Mouse (Mus musculus): Measurements from ENCODE around the gene Mmd2.

Gene Mmd2

DNA sequence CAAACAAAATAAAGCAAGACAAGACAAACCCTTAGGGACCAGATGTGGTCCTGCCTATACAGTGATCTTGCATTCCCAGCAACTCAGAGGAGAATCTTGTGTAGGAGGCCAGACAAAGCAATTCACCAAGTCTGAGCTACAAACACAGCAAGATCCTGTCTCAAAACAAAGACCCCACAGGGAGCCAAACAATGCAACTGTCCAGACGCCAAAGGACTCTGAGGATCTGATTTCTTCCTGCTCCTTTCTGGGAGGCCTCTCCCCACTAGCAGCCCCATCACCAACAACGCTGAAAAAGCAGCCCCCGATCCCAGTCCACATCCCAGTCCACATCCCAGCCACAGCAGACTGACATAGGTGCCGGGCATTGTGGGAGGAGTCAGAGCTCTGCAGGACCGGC, 62.3 kb downstream of the Mmd2 start:
- DNase-seq (ENCODE audit: low spot score in 2 of 2), result no peak

DNA sequence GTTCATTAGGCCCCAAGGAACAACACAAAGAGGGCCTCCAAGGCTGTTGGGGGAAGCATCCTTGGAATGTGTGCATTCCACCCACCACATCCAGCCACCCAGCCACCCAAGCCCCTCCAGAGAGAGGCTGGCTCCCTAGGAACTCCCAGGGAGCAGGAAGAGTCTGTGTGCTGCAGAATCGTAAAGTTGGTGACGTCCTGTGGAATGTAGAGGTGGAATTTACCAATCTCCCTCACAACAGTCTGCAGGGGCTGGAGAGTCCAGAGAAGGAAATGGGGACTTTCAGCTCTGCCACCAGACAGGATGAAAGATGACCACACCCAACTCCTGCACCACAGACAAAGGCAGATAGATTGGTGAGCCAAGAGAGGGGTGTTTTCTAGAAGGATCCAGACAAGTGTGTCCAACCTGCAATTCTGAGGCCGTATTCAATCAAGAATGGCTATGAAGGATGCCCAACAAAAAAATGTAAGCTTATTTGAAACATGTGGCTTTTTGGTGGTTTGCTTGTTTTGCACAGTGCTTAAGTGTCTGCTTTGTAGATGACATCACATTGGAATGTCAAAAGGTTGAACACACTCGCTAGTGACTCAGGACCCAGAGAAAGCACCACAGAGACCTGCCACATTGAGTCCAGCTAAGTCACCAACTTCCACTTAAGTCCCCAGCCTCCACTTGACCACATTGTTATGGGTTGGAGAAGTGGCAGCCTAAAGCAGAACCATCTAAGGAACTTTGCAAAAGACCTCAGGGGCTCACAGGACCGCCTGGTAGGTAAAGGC, 63.4 kb downstream of the Mmd2 start:
- no peak for DNase-seq (ENCODE audit: low spot score in 2 of 2)

DNA sequence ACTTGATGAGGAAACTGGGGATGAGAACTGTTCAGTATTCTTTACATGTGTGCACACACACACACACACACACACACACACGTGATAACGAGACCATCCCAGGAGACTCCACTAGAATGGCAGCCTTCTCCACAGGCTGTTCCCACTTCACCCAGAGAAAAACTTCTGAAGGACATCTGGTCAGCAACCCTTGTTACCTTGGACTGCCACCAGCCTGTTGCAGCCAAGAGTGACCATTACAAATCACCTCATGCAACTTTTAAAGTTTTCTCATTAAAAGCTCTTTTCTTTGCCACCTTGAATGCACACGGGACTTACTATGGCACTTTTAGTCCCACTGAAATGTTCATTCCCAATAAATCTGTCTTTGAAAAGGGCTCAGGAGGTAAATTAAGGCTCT, 71.3 kb downstream of the Mmd2 start:
- no peak for DNase-seq (ENCODE audit: low spot score in 2 of 2)

DNA sequence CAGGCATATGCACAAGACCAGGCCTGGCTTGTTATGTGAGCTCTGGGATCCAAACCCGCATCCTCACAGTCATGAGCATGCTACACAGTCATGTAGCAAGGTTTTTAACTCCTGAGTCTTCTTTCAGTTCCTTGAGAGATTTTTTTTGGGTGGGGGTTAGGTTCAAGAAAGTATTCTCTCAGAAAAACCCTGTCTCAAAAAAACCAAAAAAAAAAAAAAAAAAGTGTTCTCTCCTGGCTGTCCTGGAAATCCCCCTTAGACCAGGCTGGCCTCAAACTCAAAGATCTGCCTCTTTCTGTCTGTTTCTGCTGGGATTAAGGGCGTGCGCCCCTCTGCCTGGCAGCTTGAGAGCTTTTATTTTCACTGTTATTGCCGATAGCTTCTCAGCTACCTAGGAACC, 73.2 kb downstream of the Mmd2 start:
- no peak for DNase-seq (ENCODE audit: low spot score in 2 of 2)

DNA sequence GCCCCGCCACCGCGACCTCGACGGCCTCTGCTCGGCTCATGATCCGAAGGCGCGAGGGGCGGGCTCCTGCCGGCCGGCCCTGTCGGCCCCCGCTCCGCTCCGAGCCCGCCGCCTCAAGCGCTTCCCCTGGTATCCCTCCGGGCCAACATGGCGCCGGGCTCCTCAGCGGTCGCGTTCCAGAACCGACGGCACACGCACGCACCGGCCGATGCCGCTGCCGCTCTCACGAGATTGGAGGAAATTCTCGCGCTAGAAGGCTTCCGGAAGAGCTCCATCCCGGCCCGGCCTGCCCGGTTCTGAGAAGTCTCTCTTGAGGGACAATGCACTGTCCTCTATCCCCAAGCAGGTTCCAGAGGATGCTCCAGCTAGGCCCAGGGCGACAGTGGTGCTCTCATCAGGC, 78.7 kb downstream of the Mmd2 start, which contains the start of gene Papolb:
Papolb (minus strand) TSS at position 162 of the 400 bp plus-strand sequence.
- DNase-seq (ENCODE audit: low spot score in 2 of 2), result no peak

DNA sequence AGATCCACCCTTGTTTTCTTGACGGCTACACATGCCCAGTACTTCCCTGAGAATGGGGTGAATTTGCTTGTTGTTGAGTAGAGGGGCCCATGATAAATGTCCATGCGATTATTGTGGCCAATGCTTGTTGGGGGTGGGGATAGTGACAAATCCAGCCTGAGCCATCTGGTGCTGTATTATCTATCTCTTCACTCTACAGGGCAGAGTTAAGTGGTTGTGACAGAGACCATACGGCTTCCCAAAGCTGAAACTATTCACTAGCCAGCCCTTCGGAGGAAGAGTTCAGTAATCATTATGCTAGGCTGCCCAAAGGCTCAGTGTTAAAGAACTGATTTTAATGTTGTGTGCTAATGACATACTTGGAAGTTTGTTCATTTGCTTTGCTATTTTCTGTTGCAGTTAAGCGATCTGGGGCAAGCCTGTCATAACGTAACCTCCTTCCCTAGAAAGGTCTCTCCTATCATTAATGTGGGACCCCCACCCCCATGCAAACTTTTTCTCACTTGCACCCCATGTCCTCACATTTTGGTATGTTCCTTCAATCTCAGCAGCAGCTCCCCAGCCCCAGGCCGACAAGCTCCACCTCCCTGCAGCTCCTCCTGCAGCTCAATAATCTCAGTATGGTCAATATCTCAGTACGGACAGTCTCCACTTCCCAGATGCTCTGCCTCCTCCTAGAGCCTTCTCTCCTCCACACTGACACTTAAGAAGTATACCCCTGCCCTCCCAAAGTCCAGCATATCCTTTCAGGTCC, 83.7 kb downstream of the Mmd2 start:
- DNase-seq (ENCODE audit: low spot score in 2 of 2), result no peak

DNA sequence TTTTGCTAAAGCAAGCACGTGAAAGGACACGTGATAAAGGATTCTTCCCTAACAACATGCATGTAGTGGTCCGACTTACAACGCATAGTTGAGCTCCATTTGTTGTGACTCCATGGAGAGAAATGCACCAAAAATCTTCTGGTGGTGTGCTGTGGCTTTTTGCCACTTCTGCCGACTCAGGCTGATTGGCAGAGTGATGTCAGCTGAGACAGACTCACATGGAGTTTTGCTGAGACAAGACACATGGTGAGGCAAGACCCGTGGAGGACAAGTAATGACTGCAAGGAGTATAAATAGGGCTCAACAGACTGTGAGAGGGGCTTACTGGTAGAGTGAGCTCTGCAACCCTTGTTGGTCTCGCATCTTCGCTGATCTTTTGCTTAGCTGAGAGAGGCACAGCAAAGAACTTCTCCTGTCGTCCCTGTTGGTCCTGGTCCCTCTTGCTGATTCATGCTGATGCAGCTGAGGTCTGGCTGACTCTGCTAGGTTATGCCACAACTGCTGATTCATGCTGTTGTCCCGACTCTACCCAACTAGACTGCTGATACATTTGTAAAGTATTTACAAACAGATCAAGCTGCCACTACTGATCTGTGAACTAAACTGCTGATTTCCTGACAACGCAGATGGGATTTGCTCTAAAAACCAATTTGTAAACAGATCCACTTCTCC, 87.3 kb downstream of the Mmd2 start:
- DNase-seq (ENCODE audit: low spot score in 2 of 2), result no peak

DNA sequence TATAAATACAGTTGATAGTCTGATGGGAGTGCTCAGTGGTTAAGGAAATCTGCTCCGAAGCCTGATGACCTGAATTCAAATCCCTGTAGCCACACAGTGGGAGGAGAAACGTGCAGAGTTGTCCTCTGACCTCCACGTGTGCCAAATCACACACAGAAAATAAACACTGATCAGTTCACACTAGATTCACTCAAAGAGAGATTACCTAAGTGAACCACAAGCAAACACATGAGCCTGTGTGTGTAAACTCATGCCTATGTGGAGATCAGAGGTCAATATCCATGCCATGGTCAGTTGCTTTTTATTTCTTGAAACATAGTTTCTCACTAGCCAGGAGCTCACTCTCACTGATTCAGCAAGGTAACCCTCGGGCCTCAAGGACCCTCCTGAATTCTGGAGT, 88.2 kb downstream of the Mmd2 start:
- no peak for DNase-seq (ENCODE audit: low spot score in 2 of 2)

DNA sequence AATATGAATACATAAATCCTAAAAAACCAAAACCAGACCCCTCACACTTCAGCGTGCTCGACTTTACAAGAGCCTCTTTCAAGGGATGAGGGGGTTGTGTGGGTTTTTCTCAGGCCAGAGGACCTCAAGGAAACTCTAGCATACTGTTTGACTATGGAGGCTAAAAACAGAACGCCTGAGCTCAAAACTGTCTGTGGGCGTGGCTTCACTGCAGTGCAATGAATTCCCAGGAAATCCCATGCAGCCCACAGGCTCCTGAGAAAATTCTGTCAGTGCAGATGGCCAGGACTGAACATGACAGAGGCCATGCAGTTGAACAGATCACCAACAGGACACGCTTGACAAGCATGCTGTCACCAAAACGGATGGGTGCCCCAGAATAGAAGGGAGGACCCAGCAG, 89.6 kb downstream of the Mmd2 start:
- no peak for DNase-seq (ENCODE audit: low spot score in 2 of 2)

Measured in thymus, postnatal 10 days (tissue).